Mouse (Mus musculus) MEL (cell line): ENCODE data around the gene Fbrsl1.

Source experiments
- CHD1 ChIP-seq: IDR thresholded peaks from 2 replicates; pipeline ENCODE4 v1.6.1; 2012; ENCODE audit warnings: low read depth, mild to moderate bottlenecking, inconsistent platforms, low read length, improper control_type of control experiment
- CTCF ChIP-seq, 3 experiments: IDR thresholded peaks in 2 of 3; conservative IDR thresholded peaks in 1 of 3; 2 replicates each; pipeline ENCODE4 v1.5.1; 2011 to 2012; ENCODE audit warnings: low read length in 3 of 3, low read depth in 2 of 3, mild to moderate bottlenecking in 2 of 3, improper control_type of control experiment in 1 of 3, inconsistent platforms in 1 of 3, mixed read lengths in 1 of 3, moderate library complexity in 1 of 3; ENCODE audit not compliant: control insufficient read depth in 1 of 3, insufficient read depth in 1 of 3, poor library complexity in 1 of 3, severe bottlenecking in 1 of 3
- ELF1 ChIP-seq: IDR thresholded peaks from 2 replicates; pipeline ENCODE4 v1.6.1; 2014; ENCODE audit warnings: low read depth, mild to moderate bottlenecking, inconsistent platforms, low read length, improper control_type of control experiment, moderate library complexity
- EP300 ChIP-seq, 2 experiments: IDR thresholded peaks; 2 replicates each; pipeline ENCODE4 v1.6.1; 2011; ENCODE audit warnings: improper control_type of control experiment in 2 of 2, low read length in 2 of 2, low read depth in 1 of 2, mild to moderate bottlenecking in 1 of 2
- ETS1 ChIP-seq: IDR thresholded peaks from 2 replicates; pipeline ENCODE4 v1.6.1; 2012; ENCODE audit warnings: low read depth, mild to moderate bottlenecking, inconsistent platforms, low read length, improper control_type of control experiment, moderate library complexity
- MAFK ChIP-seq: IDR thresholded peaks from 2 replicates; pipeline ENCODE4 v1.6.1; 2011; ENCODE audit warnings: low read depth, mild to moderate bottlenecking, low read length, improper control_type of control experiment, borderline replicate concordance
- MAX ChIP-seq: IDR thresholded peaks from 2 replicates; pipeline ENCODE4 v1.6.1; 2011; ENCODE audit warnings: low read length, improper control_type of control experiment
- POLR2A ChIP-seq, 2 experiments: IDR thresholded peaks; 2 replicates each; pipeline ENCODE4 v1.6.1; 2011 to 2012; ENCODE audit warnings: low read length in 2 of 2, mild to moderate bottlenecking in 2 of 2, control low read depth in 1 of 2, improper control_type of control experiment in 1 of 2, low read depth in 1 of 2, moderate library complexity in 1 of 2; ENCODE audit not compliant: control insufficient read depth in 1 of 2, insufficient read depth in 1 of 2, poor library complexity in 1 of 2
- SMC3 ChIP-seq: IDR thresholded peaks from 2 replicates; pipeline ENCODE4 v1.6.1; 2011; ENCODE audit warnings: low read depth, low read length, improper control_type of control experiment
- TBP ChIP-seq: IDR thresholded peaks from 2 replicates; pipeline ENCODE4 v1.8.0; 2011; ENCODE audit warnings: low read depth, low read length, improper control_type of control experiment
- TCF12 ChIP-seq: IDR thresholded peaks from 2 replicates; pipeline ENCODE4 v1.6.1; 2014; ENCODE audit warnings: low read depth, mild to moderate bottlenecking, inconsistent platforms, low read length, improper control_type of control experiment, moderate library complexity
- ZC3H11A ChIP-seq: IDR thresholded peaks from 2 replicates; pipeline ENCODE4 v1.6.1; 2012; ENCODE audit warnings: low read depth, mild to moderate bottlenecking, inconsistent platforms, low read length, improper control_type of control experiment
- ZKSCAN1 ChIP-seq: IDR thresholded peaks from 2 replicates; pipeline ENCODE4 v1.6.1; 2012; ENCODE audit warnings: low read depth, mild to moderate bottlenecking, inconsistent platforms, low read length, improper control_type of control experiment, moderate library complexity
- ZNF384 ChIP-seq: IDR thresholded peaks from 2 replicates; pipeline ENCODE4 v1.6.1; 2012; ENCODE audit warnings: low read depth, mild to moderate bottlenecking, inconsistent platforms, low read length, improper control_type of control experiment

DNA sequence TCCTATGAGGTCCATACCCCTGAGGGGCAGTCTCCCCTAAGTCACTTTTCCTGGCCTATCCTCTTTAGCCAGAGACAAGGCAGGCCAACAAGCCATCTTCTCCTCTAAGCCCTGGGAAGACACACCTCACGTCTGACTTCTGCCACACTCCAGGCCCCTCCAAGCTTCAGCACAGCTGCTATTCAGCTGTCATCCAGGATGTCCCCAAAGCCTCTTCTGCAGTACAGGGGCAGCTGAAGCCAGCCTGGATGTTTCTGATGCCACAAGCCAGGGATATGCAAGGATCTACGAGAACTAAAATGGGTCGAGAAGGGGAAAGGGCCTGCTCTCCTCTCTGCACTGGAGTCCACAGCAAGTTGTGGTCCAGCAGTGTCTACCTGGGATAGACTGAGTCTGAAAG, 9.7 kb downstream of the Fbrsl1 start:
- no peak for TF ChIP-seq TCF12
- no peak for TF ChIP-seq EP300 (IDR thresholded peaks at IDR 0.05; ENCODE audit: low read depth in 1 of 2, low read length in 2 of 2)
- no peak for TF ChIP-seq ZC3H11A
- no peak for TF ChIP-seq CTCF (IDR thresholded peaks at IDR 0.05 in 2 of 3, conservative IDR thresholded peaks at IDR 0.05 in 1 of 3; ENCODE audit: control insufficient read depth in 1 of 3, insufficient read depth in 1 of 3, low read depth in 2 of 3, low read length in 3 of 3, poor library complexity in 1 of 3, severe bottlenecking in 1 of 3)
- TF ChIP-seq ETS1: no peak
- no peak for TF ChIP-seq MAX
- TF ChIP-seq ZNF384: no peak
- TF ChIP-seq SMC3: no peak
- TF ChIP-seq TBP: no peak
- TF ChIP-seq CHD1: no peak
- no peak for TF ChIP-seq MAFK
- no peak for TF ChIP-seq POLR2A (IDR thresholded peaks at IDR 0.05; ENCODE audit: control insufficient read depth in 1 of 2, insufficient read depth in 1 of 2, low read depth in 1 of 2, low read length in 2 of 2, poor library complexity in 1 of 2)
- TF ChIP-seq ZKSCAN1: no peak
- no peak for TF ChIP-seq ELF1
